Mouse (Mus musculus) erythroid progenitor cell, adult 5-6 weeks (primary cell): ENCODE data around the gene Chn2. TPM values are rescaled to one million over a fixed set of nuclear protein-coding genes. Genes with fewer than 3 reads are reported as not detected.

Experiments used
- ATAC-seq: replicated peaks from 2 replicates; pipeline ENCODE4 v1.8.0; 2016; ENCODE audit warnings: moderate number of reproducible peaks, mild to moderate bottlenecking, moderate TSS enrichment, inconsistent platforms; ENCODE audit not compliant: poor library complexity, low FRiP score, severe bottlenecking
- total RNA-seq, 2 experiments: library from RNA; stranded (forward) in 1 of 2; stranded (reverse) in 1 of 2; fragments of 150-400 nt in 1 of 2; fragments of 186-747, 209-891 nt in 1 of 2; gene quantifications; 2 replicates each; pipeline versions ENCODE4 v1.2.3 to v1.2.4; 2015 to 2017; ENCODE audit warnings: low replicate concordance in 2 of 2

Gene Chn2
- total RNA-seq, 2 experiments from 2014 or later = 4.8 to 6.7 TPM

DNA sequence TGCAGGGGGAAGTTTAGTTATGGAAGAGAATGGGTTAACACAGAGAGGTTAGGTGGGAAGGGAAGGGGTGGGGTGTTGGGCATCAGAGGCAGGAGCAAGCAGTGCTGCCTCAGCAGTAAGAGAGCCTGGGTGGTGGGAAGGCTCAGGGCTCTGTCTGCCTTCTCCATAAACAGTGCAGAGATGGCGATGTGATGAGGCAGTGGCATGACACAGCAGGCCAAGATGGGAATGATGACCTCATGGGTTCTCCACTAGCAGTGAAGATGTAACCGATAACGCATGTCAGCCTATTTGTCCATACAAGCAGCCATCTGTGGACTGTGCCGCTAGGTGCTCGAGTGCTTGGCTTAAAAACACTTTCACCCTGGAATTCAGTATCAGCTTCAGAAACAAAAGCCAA, 74.0 kb downstream of the Chn2 start:
- ATAC-seq = no peak

DNA sequence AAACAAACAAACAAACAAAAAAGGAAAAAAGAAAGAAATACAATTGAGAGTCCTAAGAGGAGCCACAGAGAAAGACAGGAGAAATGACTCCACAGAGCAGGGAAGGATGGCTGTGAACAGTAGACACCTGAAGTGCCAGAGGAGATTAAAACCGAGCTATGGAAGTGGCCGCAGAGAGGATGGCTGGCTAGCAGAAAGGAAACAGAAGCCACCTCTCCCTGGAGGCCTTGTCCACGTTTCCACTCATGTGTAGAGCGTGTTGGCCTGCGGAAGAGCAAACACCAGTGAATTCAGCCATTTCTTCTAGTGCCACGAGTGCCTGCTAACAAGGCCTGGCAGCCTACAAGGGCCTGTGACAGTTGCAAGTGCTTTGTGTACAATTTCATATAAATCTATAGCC, 75.1 kb downstream of the Chn2 start:
- no peak for ATAC-seq

DNA sequence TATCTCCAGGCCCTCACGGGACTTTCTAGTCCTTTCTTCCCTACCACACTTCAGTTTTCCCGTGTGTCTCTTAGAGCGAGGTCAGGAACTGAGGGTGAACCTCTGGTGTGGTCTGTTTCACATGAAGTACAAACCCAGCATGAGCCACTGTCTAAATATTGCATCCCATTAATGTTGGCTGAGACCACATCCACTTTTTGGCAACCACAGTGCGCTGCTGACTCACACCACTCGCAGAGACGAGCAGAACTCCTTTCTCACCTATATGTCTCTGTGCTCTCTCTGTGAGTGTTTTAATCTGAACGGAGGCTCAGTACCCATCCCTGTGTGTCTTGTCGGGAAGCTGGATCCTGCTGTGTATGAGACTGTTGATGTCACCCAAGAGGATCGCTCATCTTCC, 76.9 kb downstream of the Chn2 start:
- ATAC-seq = no peak

DNA sequence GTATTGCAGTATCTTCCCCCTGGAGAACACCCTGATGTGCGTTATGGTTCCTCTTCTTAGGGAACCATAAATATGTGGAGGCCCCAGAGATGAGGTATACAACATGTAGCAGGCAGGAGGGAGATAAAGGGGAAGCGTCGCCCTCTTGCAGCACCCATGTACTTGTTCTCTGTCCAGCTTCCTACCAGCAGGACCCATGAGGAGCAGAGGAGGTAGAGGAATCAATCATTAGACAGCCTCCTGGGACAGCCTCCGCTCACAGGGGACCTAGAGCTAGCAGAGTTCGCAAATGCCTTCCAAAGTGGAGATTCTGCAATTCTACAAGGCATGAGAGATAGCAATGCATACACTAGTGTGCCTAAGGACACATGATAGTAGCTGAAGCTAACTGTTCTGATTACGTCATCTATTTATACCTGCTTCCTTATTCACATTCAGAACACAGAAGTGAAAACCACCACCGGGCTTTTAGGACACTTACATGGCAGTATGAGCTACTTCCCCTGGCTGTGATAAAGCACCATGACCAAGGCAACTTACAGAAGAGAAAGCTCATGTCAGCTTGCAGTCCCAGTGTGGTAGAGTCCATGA, 77.7 kb downstream of the Chn2 start:
- ATAC-seq = no peak

DNA sequence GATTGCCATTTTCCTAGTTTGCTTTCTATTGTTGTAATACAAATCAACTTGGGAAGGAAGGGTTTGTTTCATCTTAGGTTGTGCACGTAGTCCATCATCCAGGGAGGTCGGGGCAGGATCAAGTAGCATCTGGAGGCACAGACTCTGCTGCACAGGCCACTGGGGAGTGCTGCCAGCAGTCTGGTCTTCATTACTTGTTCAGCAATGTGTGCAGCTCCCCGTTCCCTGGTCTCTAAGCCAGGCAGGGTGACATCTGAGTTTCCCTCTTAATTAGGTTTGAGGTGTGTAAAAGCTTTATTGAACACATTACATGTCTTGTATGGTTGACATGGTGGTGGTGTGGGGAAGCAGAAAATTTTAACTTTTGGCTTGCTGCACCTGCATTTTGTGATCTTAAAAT, 79.0 kb downstream of the Chn2 start:
- ATAC-seq = no peak

DNA sequence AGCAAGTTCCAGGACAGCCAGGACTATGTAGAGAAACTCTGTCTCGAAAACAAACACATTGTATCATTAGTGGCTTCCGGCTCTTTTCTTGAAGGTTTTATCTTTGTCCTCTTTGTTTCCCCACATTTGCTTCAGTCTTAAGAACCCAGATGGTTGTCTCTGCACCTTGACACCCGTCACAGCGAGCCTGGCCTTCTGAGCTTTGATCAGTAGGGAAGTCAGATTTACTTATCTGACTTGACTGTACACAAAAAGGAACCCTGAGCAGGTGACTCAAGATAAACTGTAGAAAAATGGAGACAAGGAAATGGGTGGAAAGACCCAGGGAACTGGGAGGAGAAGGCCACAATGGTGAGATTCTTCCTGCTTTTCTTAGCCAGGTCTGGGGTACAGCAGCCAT, 79.5 kb downstream of the Chn2 start:
- no peak for ATAC-seq

DNA sequence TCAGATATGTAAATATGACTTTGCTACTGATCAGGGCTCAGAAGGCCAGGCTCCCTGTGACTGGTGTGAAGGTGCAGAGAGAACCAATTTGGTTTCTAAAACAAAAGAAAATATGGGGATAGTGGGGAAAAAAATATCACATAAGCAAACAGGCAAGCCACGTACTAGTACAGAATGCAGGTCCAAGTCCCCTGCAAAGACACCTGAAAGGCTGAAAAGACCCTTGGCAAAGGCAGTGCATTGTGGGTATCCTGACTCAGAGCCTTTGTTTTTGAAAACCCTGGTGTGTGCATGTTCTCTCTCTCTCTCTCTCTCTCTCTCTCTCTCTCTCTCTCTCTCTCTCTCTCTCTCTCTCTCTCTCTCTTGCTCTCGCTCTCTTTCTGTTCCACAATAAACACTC, 80.1 kb downstream of the Chn2 start:
- ATAC-seq = no peak

DNA sequence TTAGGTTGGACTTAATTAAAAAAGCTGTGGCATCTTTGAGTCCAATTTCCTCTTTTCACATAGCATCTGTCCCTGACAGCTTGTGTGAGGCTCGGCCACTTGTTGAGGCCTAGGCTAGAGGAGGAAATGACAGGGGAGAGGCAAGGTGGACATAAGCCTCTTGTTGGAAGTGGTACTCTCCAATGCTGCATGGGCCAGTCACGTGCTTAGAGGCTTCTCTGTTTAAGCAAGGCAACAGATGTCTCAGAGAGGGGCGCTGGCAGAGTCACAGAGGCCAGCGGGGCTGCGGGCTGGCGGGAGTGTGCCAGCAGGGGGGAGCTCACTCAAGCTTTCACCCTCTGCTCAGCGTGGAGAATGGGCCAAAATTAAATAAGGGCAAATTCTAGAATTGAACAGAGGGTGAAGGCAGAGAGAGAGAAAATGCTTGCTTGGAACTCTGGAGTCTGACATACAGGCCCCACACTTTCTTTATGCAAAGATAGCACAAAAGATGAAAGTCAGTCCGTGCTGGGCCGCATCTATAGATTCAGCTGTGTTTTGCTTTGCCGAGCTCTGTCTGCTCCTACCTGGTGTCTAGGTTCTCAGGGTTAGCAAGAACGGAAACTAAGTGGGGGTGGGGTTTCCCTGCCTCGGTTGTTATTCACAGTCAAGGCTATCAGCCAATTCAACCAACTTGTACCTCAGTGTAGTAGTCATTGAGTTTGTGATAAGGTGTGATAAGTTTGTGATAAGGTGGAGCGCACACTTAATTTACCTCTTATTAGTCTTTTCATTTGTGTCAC, 80.7 kb downstream of the Chn2 start:
- ATAC-seq = no peak

DNA sequence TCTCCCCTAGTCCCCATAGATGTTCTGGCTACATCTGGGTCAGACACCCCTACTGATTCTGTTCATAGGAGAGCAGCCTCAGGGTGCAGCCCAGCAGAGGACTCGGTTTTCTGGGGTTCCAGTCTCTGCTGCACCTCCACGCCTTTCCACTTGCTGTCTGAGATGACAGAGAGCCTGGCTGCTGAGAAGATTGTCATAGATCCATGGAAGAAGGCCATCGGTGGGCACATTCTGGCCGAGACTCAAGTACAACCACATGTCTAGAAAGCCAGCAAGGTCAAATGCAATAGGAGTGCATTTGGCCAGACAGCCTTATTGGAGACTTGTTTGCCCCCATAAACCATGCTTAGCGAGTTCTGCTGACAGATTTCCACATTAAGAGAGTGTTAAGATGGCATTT, 81.5 kb downstream of the Chn2 start:
- ATAC-seq = no peak

DNA sequence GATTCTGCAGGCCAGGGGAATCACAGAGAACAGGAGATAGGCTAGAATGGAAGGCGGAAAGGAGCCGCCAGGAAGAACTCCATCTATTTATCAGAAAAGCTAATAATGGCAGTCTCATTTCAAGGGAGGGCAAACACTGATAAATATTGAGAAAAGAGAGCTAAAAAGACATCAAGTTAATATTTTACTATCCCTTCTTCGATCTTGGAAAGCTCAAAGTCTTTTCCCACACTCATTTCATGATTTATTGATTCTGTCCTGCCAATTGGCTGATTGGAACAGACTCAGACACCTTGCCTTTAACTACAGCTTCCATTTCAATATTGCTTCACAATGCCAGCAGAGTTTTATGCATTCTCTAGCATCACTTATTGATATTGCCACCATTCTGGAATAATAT, 85.2 kb downstream of the Chn2 start:
- no peak for ATAC-seq

DNA sequence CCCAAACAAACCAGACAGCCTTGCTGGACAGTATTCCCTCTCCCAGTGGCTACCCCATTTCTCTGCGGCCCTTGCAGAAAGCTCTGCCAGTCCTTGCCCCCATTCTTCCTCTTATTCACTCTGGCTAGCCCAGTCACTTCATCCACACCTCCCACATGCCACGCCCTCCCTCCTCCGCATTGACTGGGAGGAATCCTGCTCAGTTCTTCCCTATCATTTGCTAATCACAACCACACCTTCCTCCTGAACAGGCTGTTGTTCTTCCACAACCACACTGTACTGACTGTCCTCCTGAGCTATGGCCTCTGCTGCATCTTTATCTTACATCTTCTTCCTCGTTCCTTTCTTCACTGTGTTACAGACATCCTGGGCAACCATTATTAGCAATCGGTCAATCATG, 86.2 kb downstream of the Chn2 start:
- ATAC-seq = no peak

DNA sequence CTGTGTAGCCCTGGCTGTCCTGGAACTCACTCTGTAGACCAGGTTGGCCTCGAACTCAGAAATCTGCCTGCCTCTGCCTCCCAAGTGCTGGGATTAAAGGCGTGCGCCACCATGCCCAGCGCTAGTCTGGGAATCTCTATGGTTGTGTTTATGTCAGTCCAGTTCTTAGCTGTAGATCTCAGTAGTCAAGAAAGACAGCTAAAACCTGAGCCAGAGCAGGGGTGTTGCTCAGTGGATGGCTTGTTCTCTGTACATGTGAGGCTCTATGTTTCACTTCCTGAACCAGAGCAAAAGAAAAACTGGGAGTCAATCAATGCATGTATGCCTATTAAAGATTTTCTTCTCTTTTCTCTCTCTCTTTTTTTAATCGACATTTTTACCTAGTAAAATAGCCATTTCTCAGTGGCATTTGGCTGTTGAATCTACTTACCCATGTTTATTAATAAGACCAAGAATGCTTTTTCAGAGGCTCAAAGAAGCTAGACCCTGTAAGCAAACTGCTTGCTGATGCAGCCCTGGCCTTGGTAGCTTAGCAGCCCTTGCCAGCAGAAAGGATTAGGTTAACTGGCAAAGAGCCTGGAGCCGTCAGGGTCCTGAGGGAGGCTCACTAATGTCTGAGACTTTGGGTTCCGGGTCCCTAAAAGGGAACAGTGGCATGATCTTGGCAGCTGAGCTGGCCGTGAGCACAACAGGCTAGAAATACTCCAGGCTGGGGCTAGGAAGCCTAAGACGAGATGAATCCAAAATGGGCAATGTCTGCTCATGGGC, 87.1 kb downstream of the Chn2 start:
- ATAC-seq = no peak

DNA sequence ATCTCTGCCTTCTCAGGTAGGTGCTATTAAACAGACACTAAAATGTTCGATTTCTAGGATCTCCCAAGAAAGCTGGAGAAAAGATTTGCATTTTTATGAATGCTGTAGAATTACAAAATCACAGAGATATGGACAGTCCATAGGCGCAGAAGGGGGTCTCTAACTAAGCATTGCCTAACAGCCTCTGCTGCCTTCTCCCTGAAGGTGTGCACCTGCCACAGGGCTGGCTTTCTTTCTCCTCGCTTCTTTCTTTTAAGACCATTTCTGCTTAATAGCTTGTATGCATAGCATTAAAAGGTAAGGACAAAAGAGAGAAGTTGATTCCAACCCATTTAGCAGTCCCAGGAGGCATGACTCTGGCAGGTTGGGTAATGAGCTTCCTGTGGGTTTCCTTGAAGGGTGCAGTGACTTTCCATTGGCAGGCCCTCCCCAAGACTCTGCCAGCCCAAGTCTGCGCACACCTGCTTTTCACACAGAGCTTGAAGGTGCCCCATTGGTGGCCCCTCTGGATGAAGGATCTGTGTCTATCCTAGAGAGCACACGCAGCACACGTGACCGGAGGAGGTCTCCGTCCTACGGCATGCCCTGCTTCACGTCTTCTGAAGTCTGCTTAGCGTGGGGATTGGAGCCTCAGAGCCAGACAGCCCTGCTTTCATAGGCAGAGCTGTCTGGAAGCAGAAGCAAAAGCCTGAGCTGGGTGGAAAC, 87.8 kb downstream of the Chn2 start:
- no peak for ATAC-seq

DNA sequence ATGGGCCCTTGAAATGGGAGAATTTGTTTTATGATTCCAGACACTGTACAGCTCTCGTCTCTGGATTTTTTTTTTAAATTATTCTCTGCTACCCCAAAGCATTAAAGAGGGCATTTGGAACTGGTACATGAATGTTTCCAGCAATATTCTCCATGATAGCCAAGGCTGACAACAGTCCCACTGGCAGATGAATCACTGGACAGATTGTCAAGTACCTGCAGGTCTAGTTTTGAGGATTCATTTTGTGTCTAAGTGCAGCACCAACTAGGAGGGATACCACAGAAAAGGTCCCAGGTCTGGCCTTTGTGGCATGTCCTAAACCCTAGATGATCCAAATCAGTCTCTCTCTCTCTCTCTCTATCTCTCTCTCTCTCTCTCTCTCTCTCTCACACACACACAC, 89.3 kb downstream of the Chn2 start:
- ATAC-seq = no peak

DNA sequence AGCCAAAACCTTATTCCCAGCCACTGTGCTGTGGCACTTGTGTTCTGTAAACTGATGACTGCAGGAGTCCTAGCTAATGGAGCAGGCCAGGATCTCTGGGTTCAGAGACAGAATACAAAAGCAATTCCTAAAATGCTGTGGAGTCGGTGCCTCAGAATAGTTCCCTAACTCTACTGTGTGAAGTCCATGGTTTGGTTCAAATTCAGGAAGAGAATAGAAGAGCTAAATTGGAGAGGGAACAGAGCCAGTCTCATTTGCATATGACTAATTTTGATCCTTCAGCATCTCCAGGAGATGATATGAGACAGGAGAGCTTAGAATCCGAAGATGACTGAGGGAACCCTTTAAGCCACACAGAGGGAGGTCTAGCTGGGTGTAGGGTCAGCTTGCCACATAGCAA, 90.2 kb downstream of the Chn2 start:
- ATAC-seq = no peak

DNA sequence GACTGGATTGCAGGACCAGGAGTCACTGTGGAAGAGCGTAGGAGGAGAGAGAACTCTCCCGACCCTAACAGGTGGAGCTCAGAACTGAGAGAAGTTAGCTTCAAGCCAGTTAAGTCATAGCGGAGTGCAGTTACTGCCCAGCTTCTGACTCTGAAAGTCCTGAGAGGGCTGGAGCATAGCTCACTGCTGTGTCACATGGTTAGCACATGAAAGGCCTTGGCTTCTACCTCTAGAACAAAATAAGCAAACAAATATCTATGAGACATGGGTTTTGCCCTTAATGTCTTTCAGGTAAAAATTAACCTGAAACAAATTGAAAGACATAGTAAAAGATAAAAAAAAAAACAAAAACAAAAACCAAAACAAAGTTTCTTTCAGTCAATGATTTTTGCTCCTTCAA, 91.5 kb downstream of the Chn2 start:
- ATAC-seq = no peak

DNA sequence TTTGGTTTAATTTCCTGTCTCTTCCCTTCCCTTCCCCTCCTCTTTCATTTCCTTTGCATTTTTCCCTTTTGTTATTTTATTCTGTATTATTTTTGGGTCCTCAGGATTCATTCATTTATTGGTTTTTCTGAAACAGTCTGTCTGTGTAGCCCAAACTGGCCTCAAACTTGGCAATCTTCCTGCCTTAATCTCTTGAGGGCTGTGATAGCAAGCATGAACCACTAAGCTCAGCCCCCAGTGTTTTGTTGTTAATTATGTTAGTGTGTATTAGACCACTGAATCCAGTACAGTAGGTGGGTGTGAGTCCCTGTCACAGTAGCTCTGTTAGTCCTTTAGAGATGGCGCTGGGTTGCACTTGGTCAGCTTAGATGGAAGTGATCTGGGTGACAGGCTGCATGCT, 93.2 kb downstream of the Chn2 start:
- no peak for ATAC-seq

DNA sequence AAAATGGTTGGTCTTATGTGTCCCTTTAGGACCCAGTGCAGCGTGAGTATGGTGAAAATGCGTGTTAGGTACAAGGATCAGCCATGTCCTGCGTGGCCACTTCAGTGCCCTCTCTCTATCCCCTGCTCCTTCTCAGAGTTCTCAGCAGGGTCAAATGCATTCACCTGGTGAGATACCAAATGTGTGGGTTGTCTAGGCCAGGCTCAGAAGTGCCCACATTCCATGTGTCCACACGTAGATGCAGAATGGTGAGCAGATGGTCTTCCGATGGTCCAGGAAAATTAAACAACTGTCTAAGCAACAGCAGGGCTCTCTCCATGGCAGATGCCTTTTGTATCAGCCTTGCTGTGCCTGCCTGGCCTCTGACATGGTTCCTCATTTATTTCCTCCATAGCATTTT, 93.9 kb downstream of the Chn2 start:
- ATAC-seq = no peak

DNA sequence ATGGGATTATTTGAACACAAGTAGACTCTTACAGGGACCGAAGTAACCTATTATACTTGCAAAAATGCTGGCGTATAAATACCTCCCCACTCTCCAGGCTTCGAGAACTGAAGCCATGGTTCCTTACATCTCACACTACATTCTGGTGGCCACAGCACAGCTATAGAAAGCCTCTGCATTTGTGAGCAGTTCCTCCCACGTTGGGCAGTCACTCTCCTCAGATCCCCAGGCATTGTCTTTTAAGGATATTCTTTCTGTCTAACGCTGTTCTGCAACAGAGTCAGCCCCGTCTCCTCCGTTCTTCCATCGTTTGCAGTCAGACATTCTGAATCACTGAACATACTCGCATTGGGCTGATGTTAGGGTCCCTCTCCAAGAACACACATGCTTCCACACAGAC, 98.8 kb downstream of the Chn2 start:
- no peak for ATAC-seq

DNA sequence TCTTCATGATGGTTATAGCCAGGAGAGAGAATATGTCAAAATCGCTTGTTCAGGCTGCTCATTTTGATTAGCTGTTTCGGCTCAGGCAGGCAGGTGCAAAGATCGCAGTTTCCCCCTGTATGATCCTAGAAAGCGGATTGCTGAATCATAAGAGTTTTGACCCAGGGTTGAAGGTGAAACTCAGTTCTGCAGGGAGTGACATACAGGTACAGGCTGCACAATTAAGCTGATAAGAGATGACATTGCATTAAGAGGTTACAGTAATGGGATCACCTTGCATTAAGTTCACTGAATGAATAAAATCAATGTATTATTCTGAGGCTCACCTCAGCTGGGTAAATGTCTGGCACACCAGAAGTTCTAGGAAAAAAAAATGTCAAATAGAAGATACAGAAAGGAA, 101.1 kb downstream of the Chn2 start:
- ATAC-seq = no peak

DNA sequence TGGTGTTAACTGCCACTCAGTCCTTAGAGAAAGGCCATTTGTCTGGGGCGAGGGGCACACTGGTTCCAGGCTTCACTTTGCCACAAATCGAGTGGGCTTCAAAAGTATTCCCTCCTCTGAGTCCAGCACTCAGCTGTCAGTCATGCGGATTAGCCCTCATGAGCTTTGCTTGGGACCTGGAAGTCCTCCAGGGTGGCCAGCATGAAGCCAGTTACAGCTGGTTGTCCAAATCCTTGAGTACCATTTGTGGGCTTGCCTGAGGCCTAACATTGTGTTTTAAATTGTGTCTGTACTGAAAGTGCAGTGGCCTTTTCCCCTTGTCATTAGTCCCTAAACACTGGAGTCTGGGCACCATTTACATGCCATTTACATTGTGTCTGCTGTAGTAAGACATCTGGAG, 101.8 kb downstream of the Chn2 start:
- no peak for ATAC-seq
